Mouse (Mus musculus): ENCODE data around the gene Csmd2.

GRCm38 (mm10) chr4:128340457-128340856, 352.8 kb downstream of the Csmd2 start:
- TF ChIP-seq CTCF (IDR thresholded peaks at IDR 0.05; ENCODE audit: low read depth, low read length) (no peak), POLR2A (IDR thresholded peaks at IDR 0.05; ENCODE audit: borderline replicate concordance, low read depth, low read length) (no peak)

Measured in bone marrow macrophage, adult 2 months (primary cell).